Mouse (Mus musculus): Measurements from ENCODE around the gene Cfap61. TPM values are rescaled to one million over a fixed set of nuclear protein-coding genes. Genes with fewer than 3 reads are reported as not detected.
"Not testable (repeated sequence)": the region's sequence is repeated elsewhere in the genome, so short reads cannot be mapped to it uniquely, and the experiment has no call there.

Gene Cfap61
- polyA plus RNA-seq, 1 experiment from 2014 or later, result 0.78 TPM

DNA sequence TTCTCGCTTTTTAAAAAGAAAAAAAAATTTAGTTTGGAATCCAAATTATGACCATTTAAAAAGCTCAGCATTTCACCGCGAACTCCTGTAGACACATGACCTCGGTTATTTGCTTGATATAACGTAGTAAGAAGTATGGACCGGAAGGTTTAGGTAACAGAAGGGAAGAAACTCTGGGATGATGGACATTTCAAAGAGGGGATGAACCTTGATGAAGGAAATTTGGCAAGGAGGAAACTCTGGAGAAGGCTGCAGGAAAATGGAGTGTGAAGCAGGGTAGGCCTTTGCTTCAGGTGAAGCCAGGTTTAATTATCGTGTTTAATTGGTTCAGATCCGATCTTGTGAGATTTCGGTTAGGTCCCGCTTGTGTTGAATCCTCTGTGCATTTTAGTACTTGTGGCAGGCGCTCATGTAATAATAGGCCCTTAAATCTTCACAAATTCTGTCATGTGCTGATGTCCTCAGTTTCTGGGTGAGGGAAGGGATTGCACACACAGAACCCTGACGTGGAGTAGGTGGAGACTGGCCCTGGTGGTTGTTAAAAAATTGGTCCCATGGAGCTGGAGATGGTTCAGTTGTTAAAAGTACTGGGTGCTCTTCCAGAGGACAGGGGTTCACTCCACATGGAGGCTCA is 30.5 kb upstream of the Cfap61 start:
- H3K27ac ChIP-seq, result peak overlapping the region; percentile 93
- peaks cover 25% of the 10 kb centered on the region for H3K4me1 ChIP-seq
- H3K36me3 ChIP-seq (replicated peaks), result peaks cover 29% of the 10 kb centered on the region
- 41% methylated on average over 12 of the region's 12 CpGs for WGBS
- no peaks in the 10 kb centered on the region for H3K9me3 ChIP-seq
- H3K27me3 ChIP-seq (ENCODE audit: poor library complexity, severe bottlenecking), result no peaks in the 10 kb centered on the region
- peak overlapping the region; percentile 79 for H3K4me3 ChIP-seq
- DNase-seq (ENCODE audit: extremely low spot score, low spot score), result no peak

DNA sequence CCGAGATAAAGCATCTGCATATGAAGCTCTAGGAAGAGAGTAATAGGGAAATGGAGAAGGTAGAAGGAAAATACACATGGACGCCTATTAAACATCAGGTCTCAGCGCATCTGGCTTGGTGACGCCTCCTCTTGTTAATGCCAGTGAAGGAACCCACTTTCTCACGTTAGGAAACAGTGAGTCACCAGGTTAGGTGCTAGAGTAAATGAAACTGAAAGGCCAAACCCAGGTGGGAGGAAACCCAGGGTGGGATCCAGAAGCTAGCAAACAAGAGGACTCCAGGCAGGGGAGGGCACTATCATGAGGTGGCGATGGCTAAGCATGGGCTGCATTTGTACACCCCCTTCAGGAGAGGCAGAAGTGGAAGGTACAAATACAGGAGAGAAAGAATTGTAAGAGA is 29.4 kb upstream of the Cfap61 start:
- H3K4me1 ChIP-seq, result peaks cover 23% of the 10 kb centered on the region
- 89% methylated on average over 6 of the region's 6 CpGs for WGBS
- H3K4me3 ChIP-seq, result no peak overlapping the region; the same call in 1 of the 2 replicates

DNA sequence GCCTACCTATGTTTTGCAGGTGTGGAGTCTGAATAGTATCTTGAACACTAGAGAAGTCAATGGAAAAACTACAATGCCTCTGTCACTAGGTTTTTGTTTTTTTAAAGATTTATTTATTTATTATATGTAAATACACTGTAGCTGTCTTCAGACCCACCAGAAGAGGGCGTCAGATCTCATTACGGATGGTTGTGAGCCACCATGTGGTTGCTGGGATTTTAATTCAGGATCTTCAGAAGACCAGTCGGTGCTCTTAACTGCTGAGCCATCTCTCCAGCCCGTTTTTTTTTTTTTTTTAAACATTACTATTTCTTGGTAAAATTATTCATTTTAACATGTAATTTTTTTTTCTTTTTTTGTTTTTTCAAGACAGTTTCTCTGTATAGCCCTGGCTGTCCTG is 28.7 kb upstream of the Cfap61 start:
- H3K27me3 ChIP-seq (ENCODE audit: poor library complexity, severe bottlenecking); DNase-seq (ENCODE audit: extremely low spot score, low spot score); H3K9me3 ChIP-seq; H3K4me3 ChIP-seq; H3K27ac ChIP-seq: not testable (repeated sequence)
- 52% methylated on average over 4 of the region's 4 CpGs for WGBS
- peaks cover 47% of the 10 kb centered on the region for H3K36me3 ChIP-seq (replicated peaks)
- H3K4me1 ChIP-seq, result peaks cover 22% of the 10 kb centered on the region

More for the DNA sequence above, 29.4 kb upstream of the Cfap61 start:
- H3K9me3 ChIP-seq, result no peaks in the 10 kb centered on the region
- no peaks in the 10 kb centered on the region for H3K27me3 ChIP-seq (ENCODE audit: poor library complexity, severe bottlenecking)
- H3K36me3 ChIP-seq (replicated peaks), result peaks cover 40% of the 10 kb centered on the region
- DNase-seq (ENCODE audit: extremely low spot score, low spot score), result no peak
- H3K27ac ChIP-seq, result no peak overlapping the region

DNA sequence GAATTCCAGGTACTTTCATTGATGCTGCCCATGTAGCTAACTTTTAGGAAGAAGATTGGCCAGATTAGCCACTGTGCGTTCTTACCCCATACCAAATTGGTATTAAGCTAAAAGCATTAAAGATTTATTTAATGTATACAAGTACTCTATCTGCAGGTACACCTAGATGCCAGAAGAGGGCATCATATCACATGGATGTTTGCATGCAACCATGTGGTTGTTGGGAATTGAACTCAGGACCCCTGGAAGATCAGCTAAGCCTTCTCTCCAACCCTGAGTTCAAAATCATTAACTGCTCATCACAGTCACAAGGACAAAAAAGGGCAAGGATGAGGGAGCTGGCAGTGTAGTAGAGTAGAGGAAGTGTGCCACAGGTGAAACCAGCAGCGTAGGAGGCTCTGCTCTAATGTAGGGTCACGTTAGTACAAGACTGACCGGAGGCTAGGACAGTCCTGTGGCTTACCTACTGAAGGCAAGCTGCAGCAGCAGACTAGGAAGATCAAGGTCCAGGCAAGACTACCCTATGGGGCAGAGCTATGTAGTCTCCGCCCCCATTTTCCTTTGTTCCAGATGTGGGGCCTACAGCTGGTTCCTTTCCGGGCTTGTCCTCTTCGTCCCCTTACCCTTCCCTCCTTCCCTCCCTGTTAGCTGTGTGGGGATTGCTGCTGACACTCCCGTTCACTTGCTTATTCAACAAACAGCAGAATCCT is 13.5 kb upstream of the Cfap61 start:
- Histone ChIP-seq H3K36me3 (replicated peaks) (peaks cover 97% of the 10 kb centered on the region), H3K9me3 (no peaks in the 10 kb centered on the region), H3K4me3 (no peak overlapping the region), H3K4me1 (no peaks in the 10 kb centered on the region), H3K27me3 (ENCODE audit: poor library complexity, severe bottlenecking) (no peaks in the 10 kb centered on the region), H3K27ac (no peak overlapping the region)
- 94% methylated on average over 8 of the region's 8 CpGs for WGBS
- no peak for DNase-seq (ENCODE audit: extremely low spot score, low spot score)

DNA sequence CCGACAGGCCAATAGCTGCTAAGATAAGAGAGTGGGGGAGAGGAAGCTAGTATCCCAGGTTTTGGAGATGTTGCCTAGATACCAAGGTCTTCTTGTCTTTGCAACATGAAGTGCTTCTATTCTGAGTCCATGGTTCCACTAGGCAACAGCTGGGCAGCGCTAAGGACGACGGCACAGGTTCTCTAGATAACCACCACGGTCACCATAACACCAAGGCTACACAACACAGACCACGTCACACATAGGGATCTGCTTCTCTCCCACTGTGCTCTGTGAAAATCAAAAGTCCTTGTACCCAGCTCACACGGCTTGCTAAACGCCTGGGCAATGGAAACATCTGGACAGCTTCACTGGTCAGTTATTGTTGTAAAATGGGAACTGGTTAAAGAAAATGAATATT is 2.4 kb downstream of the Cfap61 start:
- Histone ChIP-seq H3K9me3 (no peaks in the 10 kb centered on the region), H3K4me1 (peaks cover 10% of the 10 kb centered on the region), H3K27ac (no peak overlapping the region), H3K36me3 (replicated peaks) (peaks cover 8% of the 10 kb centered on the region), H3K27me3 (ENCODE audit: poor library complexity, severe bottlenecking) (no peaks in the 10 kb centered on the region), H3K4me3 (no peak overlapping the region)
- no peak for DNase-seq (ENCODE audit: extremely low spot score, low spot score)
- WGBS, result 89% methylated on average over 8 of the region's 8 CpGs

DNA sequence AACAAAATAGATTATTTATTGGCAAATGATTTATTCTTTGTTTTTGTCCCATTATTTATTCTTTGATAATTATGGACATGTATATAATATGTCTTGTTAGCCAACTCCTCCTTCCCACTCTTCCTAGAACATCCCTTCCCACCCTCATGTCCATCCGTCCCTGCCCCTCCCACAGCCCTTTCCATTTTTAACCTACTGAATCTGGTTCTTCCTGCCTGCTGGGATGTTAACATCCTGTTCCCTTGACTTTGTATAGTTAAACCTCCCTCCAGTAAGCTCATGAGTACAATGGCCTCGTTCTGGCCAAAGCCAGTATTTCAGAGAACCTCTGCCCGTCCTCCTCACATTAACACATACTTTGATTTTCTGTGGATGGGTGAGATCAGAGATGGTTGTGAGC is 6.8 kb downstream of the Cfap61 start:
- WGBS, result 74% methylated on average over 3 of the region's 3 CpGs
- Histone ChIP-seq H3K27me3 (ENCODE audit: poor library complexity, severe bottlenecking) (no peaks in the 10 kb centered on the region), H3K27ac (no peak overlapping the region), H3K36me3 (replicated peaks) (no peaks in the 10 kb centered on the region), H3K4me3 (no peak overlapping the region), H3K9me3 (no peaks in the 10 kb centered on the region), H3K4me1 (peaks cover 5% of the 10 kb centered on the region; the same call in 1 of the 2 replicates)
- DNase-seq (ENCODE audit: extremely low spot score, low spot score), result no peak

DNA sequence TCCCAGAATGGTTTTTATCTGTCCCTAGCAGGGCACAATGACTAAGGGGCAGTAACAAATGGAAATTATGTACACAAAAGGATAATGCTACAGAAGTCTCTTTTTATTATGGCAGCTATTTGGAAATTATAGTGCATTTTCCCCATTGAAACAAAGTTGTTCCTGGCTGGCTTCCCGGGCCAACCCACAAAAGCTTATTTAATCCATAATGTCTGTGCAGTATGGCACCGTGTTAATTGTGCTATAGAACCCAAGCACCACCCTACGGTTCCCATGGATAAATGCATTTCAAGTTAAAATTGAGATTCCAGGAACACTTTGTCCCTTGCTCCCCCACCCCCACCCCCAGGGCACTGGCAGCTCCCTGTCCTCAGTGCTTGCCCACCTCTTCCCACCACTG is 9.7 kb downstream of the Cfap61 start:
- Histone ChIP-seq H3K27ac (no peak overlapping the region), H3K4me3 (no peak overlapping the region), H3K36me3 (replicated peaks) (no peaks in the 10 kb centered on the region), H3K9me3 (no peaks in the 10 kb centered on the region), H3K27me3 (ENCODE audit: poor library complexity, severe bottlenecking) (no peaks in the 10 kb centered on the region), H3K4me1 (peaks cover 19% of the 10 kb centered on the region)
- no peak for DNase-seq (ENCODE audit: extremely low spot score, low spot score)
- 83% methylated on average over 3 of the region's 3 CpGs for WGBS

DNA sequence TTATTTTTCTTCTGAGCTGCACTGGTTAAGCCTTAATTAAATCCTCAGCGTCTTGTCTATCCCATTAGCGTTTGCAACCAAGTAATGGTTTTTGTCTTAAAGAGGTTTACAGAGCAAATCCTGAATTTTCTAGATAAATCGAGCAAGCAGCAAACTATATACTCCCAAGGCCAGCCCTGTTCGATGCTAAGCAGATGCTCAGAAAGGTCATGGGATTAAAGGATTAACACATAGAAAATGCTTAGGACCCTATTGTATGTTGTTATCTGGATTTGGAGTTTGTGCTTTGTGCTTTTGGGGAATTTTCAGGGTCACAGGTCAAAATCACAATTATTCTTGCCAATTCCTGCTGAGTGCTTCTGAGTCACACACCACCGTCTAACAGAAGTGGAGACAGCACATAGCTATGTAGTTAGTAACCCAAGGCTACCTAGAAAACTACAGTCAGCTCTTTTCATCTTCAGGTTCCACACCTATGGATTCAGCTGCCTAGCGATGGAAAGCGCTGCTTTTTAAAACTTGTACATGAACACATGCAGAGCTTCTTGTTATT is 13.9 kb downstream of the Cfap61 start:
- peaks cover 25% of the 10 kb centered on the region for H3K27me3 ChIP-seq (ENCODE audit: poor library complexity, severe bottlenecking)
- 49% methylated on average over 7 of the region's 7 CpGs for WGBS
- peaks cover 29% of the 10 kb centered on the region for H3K4me1 ChIP-seq
- no peak for DNase-seq (ENCODE audit: extremely low spot score, low spot score)
- no peaks in the 10 kb centered on the region for H3K9me3 ChIP-seq
- H3K27ac ChIP-seq, result no peak overlapping the region; the same call in 1 of the 2 replicates
- H3K4me3 ChIP-seq, result no peak overlapping the region
- H3K36me3 ChIP-seq (replicated peaks), result no peaks in the 10 kb centered on the region

DNA sequence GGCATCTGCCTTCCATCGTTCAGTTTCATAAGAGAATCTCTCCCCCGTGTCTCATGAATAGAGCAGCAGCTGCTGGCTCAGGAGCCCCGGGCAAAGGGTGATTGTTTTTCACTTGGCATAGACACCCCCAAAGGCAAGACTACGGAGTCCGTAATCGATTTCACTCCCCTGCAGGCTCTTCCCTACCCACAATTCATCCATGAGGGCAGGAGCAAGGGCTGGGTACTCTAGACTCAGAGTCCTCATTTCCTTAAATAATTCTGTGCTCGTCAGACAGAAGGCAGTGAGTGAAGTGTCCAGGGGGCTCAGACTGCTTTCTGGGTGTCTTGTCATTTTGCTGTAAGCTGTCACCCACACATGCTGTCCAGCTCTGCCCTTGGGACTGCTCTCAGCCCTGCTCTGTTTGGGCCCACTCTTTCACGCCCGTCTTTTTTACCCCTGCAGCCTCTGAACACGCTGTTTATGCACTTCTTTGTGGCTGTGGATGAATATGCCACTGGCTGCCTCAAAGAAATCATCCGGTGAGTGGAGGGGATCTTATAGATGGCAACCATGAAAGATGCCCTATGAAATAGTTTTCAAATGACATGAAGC is 15.0 kb downstream of the Cfap61 start:
- Histone ChIP-seq H3K27ac (peak overlapping the region; percentile 66), H3K36me3 (replicated peaks) (no peaks in the 10 kb centered on the region), H3K9me3 (no peaks in the 10 kb centered on the region), H3K4me3 (no peak overlapping the region), H3K4me1 (peaks cover 29% of the 10 kb centered on the region), H3K27me3 (ENCODE audit: poor library complexity, severe bottlenecking) (peaks cover 26% of the 10 kb centered on the region)
- DNase-seq (ENCODE audit: extremely low spot score, low spot score), result no peak
- WGBS, result 55% methylated on average over 11 of the region's 11 CpGs

DNA sequence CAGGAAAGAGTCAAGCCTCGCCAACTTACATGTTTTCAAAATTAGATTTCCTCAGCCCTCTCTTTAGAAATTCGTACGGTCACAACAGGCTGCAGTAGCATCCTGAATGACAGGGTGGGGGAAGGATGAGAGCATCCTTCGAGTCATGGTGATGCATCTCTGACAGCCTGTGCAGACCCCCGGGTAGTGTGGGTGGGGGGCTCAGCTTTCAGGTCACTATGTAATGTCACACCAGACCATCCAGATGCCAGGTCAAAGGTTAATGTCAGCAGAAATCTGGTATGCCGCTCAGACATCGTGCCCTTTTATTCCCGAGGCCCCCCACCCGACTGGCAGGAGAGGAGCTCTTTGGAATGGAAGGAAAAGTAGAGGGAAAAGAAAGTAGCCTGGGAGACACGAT is 15.7 kb downstream of the Cfap61 start:
- Histone ChIP-seq H3K27ac (0 out of 2 replicates have a peak overlapping the region, but pooled peaks have one; percentile 40), H3K27me3 (ENCODE audit: poor library complexity, severe bottlenecking) (peaks cover 32% of the 10 kb centered on the region), H3K9me3 (no peaks in the 10 kb centered on the region), H3K4me1 (peaks cover 29% of the 10 kb centered on the region), H3K36me3 (replicated peaks) (no peaks in the 10 kb centered on the region), H3K4me3 (no peak overlapping the region)
- no peak for DNase-seq (ENCODE audit: extremely low spot score, low spot score)
- WGBS, result 31% methylated on average over 10 of the region's 10 CpGs

DNA sequence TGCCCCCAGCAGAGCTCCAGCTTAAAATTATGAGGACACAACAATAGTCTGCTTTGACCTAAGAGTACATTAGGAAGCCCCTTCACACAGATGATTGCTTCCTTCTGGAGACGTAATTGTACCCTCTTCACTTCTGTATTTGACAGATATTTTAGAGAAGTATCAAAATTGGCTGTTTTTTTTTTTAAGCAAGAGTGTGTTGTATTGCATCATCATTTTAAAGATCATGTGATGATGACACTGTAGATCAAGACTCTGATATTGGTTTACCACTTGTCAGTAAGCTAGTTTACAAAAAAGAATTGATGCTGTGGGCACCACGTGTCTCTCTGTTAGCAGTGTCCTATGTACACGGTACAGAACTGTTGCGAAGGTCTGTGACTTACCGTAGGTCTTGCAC is 18.1 kb downstream of the Cfap61 start:
- no peak overlapping the region for H3K4me3 ChIP-seq

DNA sequence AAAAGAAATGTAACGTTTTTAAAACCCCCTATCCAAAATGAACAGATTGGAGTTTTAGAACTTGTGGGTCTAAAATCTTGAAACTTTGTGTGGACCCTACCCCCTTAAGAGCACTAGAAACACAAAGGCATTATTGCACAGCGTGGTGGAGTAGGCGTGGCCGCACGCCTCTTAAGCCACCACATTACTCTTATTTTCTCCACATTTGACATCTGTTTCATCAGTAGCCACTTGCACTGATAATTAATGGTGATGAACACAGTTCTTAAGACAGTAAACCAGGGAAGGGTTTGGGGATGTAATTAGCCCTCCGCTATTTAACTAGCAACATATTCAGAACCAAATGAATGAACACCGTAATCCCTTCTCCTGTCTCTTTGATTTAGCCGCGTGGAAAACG is 21.3 kb downstream of the Cfap61 start:
- 47% methylated on average over 10 of the region's 10 CpGs for WGBS
- Histone ChIP-seq H3K27ac (no peak overlapping the region), H3K27me3 (ENCODE audit: poor library complexity, severe bottlenecking) (peaks cover 50% of the 10 kb centered on the region), H3K4me1 (peaks cover 21% of the 10 kb centered on the region), H3K4me3 (no peak overlapping the region), H3K36me3 (replicated peaks) (no peaks in the 10 kb centered on the region), H3K9me3 (no peaks in the 10 kb centered on the region)
- no peak for DNase-seq (ENCODE audit: extremely low spot score, low spot score)

More for the DNA sequence above, 18.1 kb downstream of the Cfap61 start:
- H3K9me3 ChIP-seq, result no peaks in the 10 kb centered on the region
- no peak overlapping the region for H3K27ac ChIP-seq
- DNase-seq (ENCODE audit: extremely low spot score, low spot score), result no peak
- H3K36me3 ChIP-seq (replicated peaks), result no peaks in the 10 kb centered on the region
- H3K4me1 ChIP-seq, result peaks cover 39% of the 10 kb centered on the region
- WGBS, result 92% methylated on average over 5 of the region's 5 CpGs
- H3K27me3 ChIP-seq (ENCODE audit: poor library complexity, severe bottlenecking), result peaks cover 46% of the 10 kb centered on the region

DNA sequence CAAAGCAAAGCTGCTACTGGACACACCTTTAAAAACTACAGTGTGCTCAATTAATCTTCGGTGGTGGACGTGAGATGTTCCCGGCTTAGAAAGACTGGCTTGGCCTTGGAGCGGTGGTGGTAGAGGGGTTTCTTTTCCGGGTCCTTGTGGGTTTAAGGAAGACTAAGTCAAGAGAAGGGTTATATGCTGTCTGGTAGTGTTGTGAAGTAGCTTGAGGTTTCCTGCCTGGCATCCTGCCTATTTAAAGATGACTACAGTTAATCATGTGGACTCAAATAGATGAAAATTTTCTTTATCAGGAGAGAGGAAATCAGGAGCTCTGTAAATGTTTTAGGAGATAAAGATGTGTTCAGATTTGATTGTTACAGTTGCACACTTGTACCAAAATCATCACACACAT is 21.7 kb downstream of the Cfap61 start:
- Histone ChIP-seq H3K27ac (no peak overlapping the region), H3K36me3 (replicated peaks) (no peaks in the 10 kb centered on the region), H3K27me3 (ENCODE audit: poor library complexity, severe bottlenecking) (peaks cover 50% of the 10 kb centered on the region), H3K4me1 (peaks cover 21% of the 10 kb centered on the region), H3K4me3 (no peak overlapping the region), H3K9me3 (no peaks in the 10 kb centered on the region)
- WGBS, result 38% methylated on average over 5 of the region's 5 CpGs
- DNase-seq (ENCODE audit: extremely low spot score, low spot score), result no peak

Data from forebrain, embryonic 10.5 days (tissue).